Mouse (Mus musculus) yolk sac, embryonic 10.5 days (tissue): ENCODE results near the gene Irf4.

Experiments
- DNase-seq: peaks from one replicate; pipeline ENCODE4 v3.0.0-alpha.2; 2017; ENCODE audit warnings: low spot score

Gene Irf4

GRCm38 (mm10) chr13:30762224-30762623 lies 13.2 kb downstream of the Irf4 start:
- DNase-seq = no peak

GRCm38 (mm10) chr13:30764014-30764740 lies 15.2 kb downstream of the Irf4 start:
- no peak for DNase-seq

- DNase-seq = no peak
These were observed 16.9 kb downstream of the Irf4 start for GRCm38 (mm10) chr13:30765906-30766305.

GRCm38 (mm10) chr13:30766636-30767476 lies 17.8 kb downstream of the Irf4 start:
- DNase-seq = no peak

GRCm38 (mm10) chr13:30767477-30768127 lies 18.6 kb downstream of the Irf4 start:
- DNase-seq = no peak

- no peak for DNase-seq
These were observed 27.0 kb downstream of the Irf4 start for GRCm38 (mm10) chr13:30776021-30776420.

GRCm38 (mm10) chr13:30777678-30778179 lies 28.7 kb downstream of the Irf4 start:
- DNase-seq = no peak

- DNase-seq = peak; percentile 9
These were observed 32.9 kb downstream of the Irf4 start for GRCm38 (mm10) chr13:30781905-30782304.

GRCm38 (mm10) chr13:30782419-30782818 lies 33.4 kb downstream of the Irf4 start:
- no peak for DNase-seq

GRCm38 (mm10) chr13:30785423-30786040 lies 36.5 kb downstream of the Irf4 start:
- DNase-seq = peak; percentile 38

- no peak for DNase-seq
These were observed 37.4 kb downstream of the Irf4 start for GRCm38 (mm10) chr13:30786235-30787035.

- no peak for DNase-seq
These were observed 38.0 kb downstream of the Irf4 start for GRCm38 (mm10) chr13:30787036-30787320.

GRCm38 (mm10) chr13:30787556-30787955 lies 38.5 kb downstream of the Irf4 start:
- DNase-seq = no peak

GRCm38 (mm10) chr13:30787960-30788359 lies 38.9 kb downstream of the Irf4 start:
- no peak for DNase-seq

- DNase-seq = no peak
These were observed 39.4 kb downstream of the Irf4 start for GRCm38 (mm10) chr13:30788421-30788820.

- no peak for DNase-seq
These were observed 41.0 kb downstream of the Irf4 start for GRCm38 (mm10) chr13:30790016-30790415.

- no peak for DNase-seq
These were observed 43.3 kb downstream of the Irf4 start for GRCm38 (mm10) chr13:30792308-30792707.

- no peak for DNase-seq
These were observed 43.7 kb downstream of the Irf4 start for GRCm38 (mm10) chr13:30792741-30793140.

GRCm38 (mm10) chr13:30793196-30793595 lies 44.2 kb downstream of the Irf4 start:
- no peak for DNase-seq

GRCm38 (mm10) chr13:30793616-30794015 lies 44.6 kb downstream of the Irf4 start:
- no peak for DNase-seq

- DNase-seq = no peak
These were observed 46.9 kb downstream of the Irf4 start for GRCm38 (mm10) chr13:30795960-30796359.
